Mouse (Mus musculus): Measurements from ENCODE around the gene Zfp112. TPM values are rescaled to one million over a fixed set of nuclear protein-coding genes. Genes with fewer than 3 reads are reported as not detected.
"Not testable (repeated sequence)": the region's sequence is repeated elsewhere in the genome, so short reads cannot be mapped to it uniquely, and the experiment has no call there.

The Zfp112 gene
- polyA plus RNA-seq (2011; ENCODE audit: insufficient read length, low read depth, missing spikeins), result 2.8 and 3.3 TPM in 2 replicates

GRCm38 (mm10) chr7:24112156-24112856, at the start of gene Zfp112:
Zfp112 (plus strand) TSS chr7:24112314.
- TF ChIP-seq CTCF (IDR thresholded peaks at IDR 0.05; ENCODE audit: borderline replicate concordance, insufficient read depth, low read length) (no peak), POLR2A (IDR thresholded peaks at IDR 0.05; ENCODE audit: low read depth, low read length) (peak; percentile 11)
- H3K4me3 ChIP-seq (ENCODE audit: insufficient read depth, low read length), result peak within 1 kb of the TSS; percentile 56
- peak within 1 kb of the TSS; percentile 63 for H3K27ac ChIP-seq (ENCODE audit: insufficient read depth, low read length)
- H3K4me1 ChIP-seq (ENCODE audit: control insufficient read depth, insufficient read depth, low read length), result no peaks in the 10 kb centered on the region

- H3K4me1 ChIP-seq (ENCODE audit: control insufficient read depth, insufficient read depth, low read length); H3K27ac ChIP-seq (ENCODE audit: insufficient read depth, low read length); H3K4me3 ChIP-seq (ENCODE audit: insufficient read depth, low read length): not testable (repeated sequence)
Observed at GRCm38 (mm10) chr7:24074424-24074823, 37.7 kb upstream of the Zfp112 start.

- Histone ChIP-seq H3K4me3 (ENCODE audit: insufficient read depth, low read length) (peak within 1 kb of the TSS; percentile 61), H3K27ac (ENCODE audit: insufficient read depth, low read length) (peak within 1 kb of the TSS; percentile 43), H3K4me1 (ENCODE audit: control insufficient read depth, insufficient read depth, low read length) (peaks cover 2% of the 10 kb centered on the region; the same call in 1 of the 2 replicates)
- TF ChIP-seq POLR2A (IDR thresholded peaks at IDR 0.05; ENCODE audit: low read depth, low read length) (peak; percentile 88), CTCF (IDR thresholded peaks at IDR 0.05; ENCODE audit: borderline replicate concordance, insufficient read depth, low read length) (no peak)
Observed at GRCm38 (mm10) chr7:24081634-24082431, 30.3 kb upstream of the Zfp112 start, which contains the start of gene Zfp180. Zfp180 (plus strand) TSS chr7:24081924.

GRCm38 (mm10) chr7:24082457-24083235, 29.5 kb upstream of the Zfp112 start:
- Histone ChIP-seq H3K27ac (ENCODE audit: insufficient read depth, low read length) (0 out of 2 replicates have a peak overlapping the region, but pooled peaks have one; percentile 43), H3K4me1 (ENCODE audit: control insufficient read depth, insufficient read depth, low read length) (peaks cover 2% of the 10 kb centered on the region; the same call in 1 of the 2 replicates), H3K4me3 (ENCODE audit: insufficient read depth, low read length) (peak overlapping the region; percentile 61)
- TF ChIP-seq CTCF (IDR thresholded peaks at IDR 0.05; ENCODE audit: borderline replicate concordance, insufficient read depth, low read length) (no peak), POLR2A (IDR thresholded peaks at IDR 0.05; ENCODE audit: low read depth, low read length) (no peak)

GRCm38 (mm10) chr7:24086871-24087270, 25.2 kb upstream of the Zfp112 start:
- no peak overlapping the region for H3K4me3 ChIP-seq (ENCODE audit: insufficient read depth, low read length)
- peaks cover 2% of the 10 kb centered on the region; the same call in 1 of the 2 replicates for H3K4me1 ChIP-seq (ENCODE audit: control insufficient read depth, insufficient read depth, low read length)
- no peak overlapping the region for H3K27ac ChIP-seq (ENCODE audit: insufficient read depth, low read length)
- TF ChIP-seq POLR2A (IDR thresholded peaks at IDR 0.05; ENCODE audit: low read depth, low read length) (no peak), CTCF (IDR thresholded peaks at IDR 0.05; ENCODE audit: borderline replicate concordance, insufficient read depth, low read length) (no peak)

- Histone ChIP-seq H3K4me3 (ENCODE audit: insufficient read depth, low read length) (no peak overlapping the region), H3K4me1 (ENCODE audit: control insufficient read depth, insufficient read depth, low read length) (peaks cover 2% of the 10 kb centered on the region; the same call in 1 of the 2 replicates), H3K27ac (ENCODE audit: insufficient read depth, low read length) (no peak overlapping the region)
- no peak for TF ChIP-seq POLR2A (IDR thresholded peaks at IDR 0.05; ENCODE audit: low read depth, low read length)
- no peak for TF ChIP-seq CTCF (IDR thresholded peaks at IDR 0.05; ENCODE audit: borderline replicate concordance, insufficient read depth, low read length)
Observed at GRCm38 (mm10) chr7:24087485-24088125, 24.5 kb upstream of the Zfp112 start.

GRCm38 (mm10) chr7:24104403-24104802, 7.7 kb upstream of the Zfp112 start:
- H3K4me3 ChIP-seq (ENCODE audit: insufficient read depth, low read length), result no peak overlapping the region
- no peaks in the 10 kb centered on the region for H3K4me1 ChIP-seq (ENCODE audit: control insufficient read depth, insufficient read depth, low read length)
- no peak for TF ChIP-seq CTCF (IDR thresholded peaks at IDR 0.05; ENCODE audit: borderline replicate concordance, insufficient read depth, low read length)
- no peak for TF ChIP-seq POLR2A (IDR thresholded peaks at IDR 0.05; ENCODE audit: low read depth, low read length)

GRCm38 (mm10) chr7:24105144-24105703, 6.9 kb upstream of the Zfp112 start:
- Histone ChIP-seq H3K27ac (ENCODE audit: insufficient read depth, low read length) (no peak overlapping the region), H3K4me1 (ENCODE audit: control insufficient read depth, insufficient read depth, low read length) (no peaks in the 10 kb centered on the region), H3K4me3 (ENCODE audit: insufficient read depth, low read length) (no peak overlapping the region)
- no peak for TF ChIP-seq CTCF (IDR thresholded peaks at IDR 0.05; ENCODE audit: borderline replicate concordance, insufficient read depth, low read length)
- no peak for TF ChIP-seq POLR2A (IDR thresholded peaks at IDR 0.05; ENCODE audit: low read depth, low read length)

More at GRCm38 (mm10) chr7:24104403-24104802, 7.7 kb upstream of the Zfp112 start:
- H3K27ac ChIP-seq (ENCODE audit: insufficient read depth, low read length), result no peak overlapping the region

GRCm38 (mm10) chr7:24110839-24111238, 1.3 kb upstream of the Zfp112 start:
- no peak for TF ChIP-seq CTCF (IDR thresholded peaks at IDR 0.05; ENCODE audit: borderline replicate concordance, insufficient read depth, low read length)
- TF ChIP-seq POLR2A (IDR thresholded peaks at IDR 0.05; ENCODE audit: low read depth, low read length), result no peak
- no peak overlapping the region for H3K27ac ChIP-seq (ENCODE audit: insufficient read depth, low read length)
- no peak overlapping the region for H3K4me3 ChIP-seq (ENCODE audit: insufficient read depth, low read length)
- H3K4me1 ChIP-seq (ENCODE audit: control insufficient read depth, insufficient read depth, low read length), result no peaks in the 10 kb centered on the region
